In genomic region chr9:108491286-108491580, GRCm38 (mm10) we compare ENCODE assay signal across 8 mouse cellular contexts. TPM values are rescaled to one million over a fixed set of nuclear protein-coding genes. Genes with fewer than 3 reads are reported as not detected.
DNase-seq lines count a peak whose midpoint lies in the region; ATAC-seq and TF ChIP-seq lines count a peak whose summit lies in the region.

No protein-coding gene starts in this region.

- peak overlapping the region; percentile 93 for H3K4me2 ChIP-seq in embryonic facial prominence, embryonic 12.5 days (replicated peaks)
- H3K4me2 ChIP-seq in intestine, postnatal 0 days (replicated peaks; ENCODE audit: low read depth) = peak overlapping the region; percentile 83
- H3K4me2 ChIP-seq in neural tube, embryonic 13.5 days = peak overlapping the region; percentile 98

- peak overlapping the region; percentile 97 for H3K27ac ChIP-seq in layer of hippocampus, adult 2 months
- peak overlapping the region; percentile 96 for H3K27ac ChIP-seq in embryonic facial prominence, embryonic 12.5 days
- H3K27ac ChIP-seq in intestine, postnatal 0 days (ENCODE audit: low read depth, low read length) = peak overlapping the region; percentile 92
- peak overlapping the region; percentile 98 for H3K27ac ChIP-seq in neural tube, embryonic 13.5 days (replicated peaks)

- no peak for TF ChIP-seq CTCF in layer of hippocampus, adult 2 months (conservative IDR thresholded peaks at IDR 0.05)
- no peak for TF ChIP-seq CTCF in intestine, postnatal 0 days (IDR thresholded peaks at IDR 0.05; ENCODE audit: low read depth)

- WGBS in embryonic facial prominence, embryonic 12.5 days = 9% methylated on average over 12 of the region's 12 CpGs
- 4% methylated on average over 12 of the region's 12 CpGs for WGBS in intestine, postnatal 0 days
- 11% methylated on average over 12 of the region's 12 CpGs for WGBS in neural tube, embryonic 13.5 days

- no peaks in the 10 kb centered on the region for H3K9me3 ChIP-seq in embryonic facial prominence, embryonic 12.5 days
- no peaks in the 10 kb centered on the region for H3K9me3 ChIP-seq in intestine, postnatal 0 days (ENCODE audit: control insufficient read depth)
- no peaks in the 10 kb centered on the region for H3K9me3 ChIP-seq in neural tube, embryonic 13.5 days

- DNase-seq in layer of hippocampus, adult 2 months (ENCODE audit: low spot score in 2 of 2) = no peak
- DNase-seq in layer of hippocampus, adult 18-20 months (ENCODE audit: low spot score in 2 of 2) = no peak
- DNase-seq in adrenal gland, adult 18-20 months (ENCODE audit: low spot score in 2 of 2) = no peak
- no peak for DNase-seq in Muller cell, postnatal 12 days (ENCODE audit: inconsistent ontology term)
- no peak for DNase-seq in spleen, adult 12 weeks (ENCODE audit: low spot score)

- H3K4me3 ChIP-seq in layer of hippocampus, adult 2 months = peak overlapping the region; percentile 95
- H3K4me3 ChIP-seq in embryonic facial prominence, embryonic 12.5 days = peak overlapping the region; percentile 95
- peak overlapping the region; percentile 67 for H3K4me3 ChIP-seq in intestine, postnatal 0 days (ENCODE audit: low read depth, low read length)
- peak overlapping the region; percentile 88 for H3K4me3 ChIP-seq in neural tube, embryonic 13.5 days

- H3K4me1 ChIP-seq in embryonic facial prominence, embryonic 12.5 days = peaks cover 14% of the 10 kb centered on the region
- no peaks in the 10 kb centered on the region; the same call in 1 of the 2 replicates for H3K4me1 ChIP-seq in intestine, postnatal 0 days (replicated peaks; ENCODE audit: control insufficient read depth, insufficient read depth, low read length)
- H3K4me1 ChIP-seq in neural tube, embryonic 13.5 days (replicated peaks) = peaks cover 26% of the 10 kb centered on the region

- peak overlapping the region; percentile 97 for H3K9ac ChIP-seq in embryonic facial prominence, embryonic 12.5 days
- peak overlapping the region; percentile 90 for H3K9ac ChIP-seq in intestine, postnatal 0 days (ENCODE audit: low read depth, low read length)
- peak overlapping the region; percentile 95 for H3K9ac ChIP-seq in neural tube, embryonic 13.5 days

- no peaks in the 10 kb centered on the region for H3K27me3 ChIP-seq in embryonic facial prominence, embryonic 12.5 days
- no peaks in the 10 kb centered on the region for H3K27me3 ChIP-seq in intestine, postnatal 0 days (replicated peaks; ENCODE audit: control insufficient read depth, insufficient read depth, low read length)
- H3K27me3 ChIP-seq in neural tube, embryonic 13.5 days = no peaks in the 10 kb centered on the region

- no peak for ATAC-seq in embryonic facial prominence, embryonic 12.5 days (ENCODE audit: insufficient number of reproducible peaks, insufficient read depth, low FRiP score, low TSS enrichment)
- no peak for ATAC-seq in intestine, postnatal 0 days
- ATAC-seq in neural tube, embryonic 13.5 days (ENCODE audit: low read depth) = no peak

- peaks cover 80% of the 10 kb centered on the region for H3K36me3 ChIP-seq in embryonic facial prominence, embryonic 12.5 days
- peaks cover 63% of the 10 kb centered on the region for H3K36me3 ChIP-seq in intestine, postnatal 0 days (ENCODE audit: control insufficient read depth, insufficient read depth)
- H3K36me3 ChIP-seq in neural tube, embryonic 13.5 days = peaks cover 56% of the 10 kb centered on the region

RNA-seq across cellular contexts. Expression of gene Usp19, which starts 0.8 kb away (rescaled TPM):
- total RNA-seq in layer of hippocampus, adult 2 months (2021) = 100 to 1,000 TPM; 154 TPM
- 100 to 1,000 TPM; 145 to 154 TPM for total RNA-seq in layer of hippocampus, adult 18-20 months (2021)
- polyA plus RNA-seq in embryonic facial prominence, embryonic 12.5 days (2016; fragmentation: Nextera tagmentation; extraction: Ambion mirVana) = 99.0 and 102 TPM in 2 replicates
- polyA plus RNA-seq in intestine, postnatal 0 days (2015; fragmentation: Nextera tagmentation; extraction: Ambion mirVana) = 17.2 and 17.6 TPM in 2 replicates
- polyA plus RNA-seq in neural tube, embryonic 13.5 days (2015; fragmentation: Nextera tagmentation; extraction: Ambion mirVana) = 68.3 and 80.2 TPM in 2 replicates
- total RNA-seq in adrenal gland, adult 18-20 months (2021) = 100 to 1,000 TPM; 172 to 248 TPM

RNA-seq across cellular contexts. Expression of gene Lamb2, which starts 11.7 kb away (rescaled TPM):
- total RNA-seq in layer of hippocampus, adult 2 months (2021) = 10 to 100 TPM; 29.3 to 30.7 TPM
- 10 to 100 TPM; 27.5 to 29.5 TPM for total RNA-seq in layer of hippocampus, adult 18-20 months (2021)
- polyA plus RNA-seq in embryonic facial prominence, embryonic 12.5 days (2016; fragmentation: Nextera tagmentation; extraction: Ambion mirVana) = 51.3 and 58.5 TPM in 2 replicates
- polyA plus RNA-seq in intestine, postnatal 0 days (2015; fragmentation: Nextera tagmentation; extraction: Ambion mirVana) = 8.9 and 10.1 TPM in 2 replicates
- polyA plus RNA-seq in neural tube, embryonic 13.5 days (2015; fragmentation: Nextera tagmentation; extraction: Ambion mirVana) = 20.9 and 21.6 TPM in 2 replicates
- 100 to 1,000 TPM; 107 to 134 TPM for total RNA-seq in adrenal gland, adult 18-20 months (2021)

RNA-seq across cellular contexts. Expression of gene Qars, which starts 16.3 kb away (rescaled TPM):
- 10 to 100 TPM; 74.9 to 79.8 TPM for total RNA-seq in layer of hippocampus, adult 2 months (2021)
- total RNA-seq in layer of hippocampus, adult 18-20 months (2021) = 10 to 100 TPM; 74.4 to 83.4 TPM
- polyA plus RNA-seq in embryonic facial prominence, embryonic 12.5 days (2016; fragmentation: Nextera tagmentation; extraction: Ambion mirVana) = 110 and 115 TPM in 2 replicates
- polyA plus RNA-seq in intestine, postnatal 0 days (2015; fragmentation: Nextera tagmentation; extraction: Ambion mirVana) = 66.4 and 74.7 TPM in 2 replicates
- 69.1 and 80.0 TPM in 2 replicates for polyA plus RNA-seq in neural tube, embryonic 13.5 days (2015; fragmentation: Nextera tagmentation; extraction: Ambion mirVana)
- 100 to 1,000 TPM; 144 to 180 TPM for total RNA-seq in adrenal gland, adult 18-20 months (2021)

RNA-seq across cellular contexts. Expression of gene Qrich1, which starts 25.4 kb away (rescaled TPM):
- 100 to 1,000 TPM; 161 TPM for total RNA-seq in layer of hippocampus, adult 2 months (2021)
- 100 to 1,000 TPM; 143 to 150 TPM for total RNA-seq in layer of hippocampus, adult 18-20 months (2021)
- 160 TPM in 2 replicates for polyA plus RNA-seq in embryonic facial prominence, embryonic 12.5 days (2016; fragmentation: Nextera tagmentation; extraction: Ambion mirVana)
- polyA plus RNA-seq in intestine, postnatal 0 days (2015; fragmentation: Nextera tagmentation; extraction: Ambion mirVana) = 46.8 and 48.7 TPM in 2 replicates
- polyA plus RNA-seq in neural tube, embryonic 13.5 days (2015; fragmentation: Nextera tagmentation; extraction: Ambion mirVana) = 134 TPM in 2 replicates
- 100 to 1,000 TPM in 1 of 2 experiments, 10 to 100 TPM in 1; 91.5 to 107 TPM for total RNA-seq in adrenal gland, adult 18-20 months (2021)

RNA-seq across cellular contexts. Expression of gene Klhdc8b, which starts 29.9 kb away (rescaled TPM):
- 10 to 100 TPM; 16.7 to 19.6 TPM for total RNA-seq in layer of hippocampus, adult 2 months (2021)
- total RNA-seq in layer of hippocampus, adult 18-20 months (2021) = 10 to 100 TPM; 18.8 to 19.6 TPM
- 44.5 and 46.0 TPM in 2 replicates for polyA plus RNA-seq in embryonic facial prominence, embryonic 12.5 days (2016; fragmentation: Nextera tagmentation; extraction: Ambion mirVana)
- polyA plus RNA-seq in intestine, postnatal 0 days (2015; fragmentation: Nextera tagmentation; extraction: Ambion mirVana) = 24.2 and 24.8 TPM in 2 replicates
- 68.4 and 86.4 TPM in 2 replicates for polyA plus RNA-seq in neural tube, embryonic 13.5 days (2015; fragmentation: Nextera tagmentation; extraction: Ambion mirVana)
- total RNA-seq in adrenal gland, adult 18-20 months (2021) = 10 to 100 TPM; 20.4 to 22.3 TPM
